Mouse (Mus musculus) forebrain, embryonic 13.5 days (tissue): Measurements from ENCODE around the gene Rarres2. TPM values are rescaled to one million over a fixed set of nuclear protein-coding genes. Genes with fewer than 3 reads are reported as not detected.

Experiments used
- ATAC-seq: fragments of 200-750 bp; cut with Nextera tagmentation; 2 replicates; pipeline ENCODE4 v1.8.0; 2017
- H3K27ac ChIP-seq: fragments of 300-500 bp; sonication (generic); 2 replicates; pipeline ENCODE4 v1.5.1; 2015; ENCODE audit warnings: inconsistent platforms, mild to moderate bottlenecking, moderate library complexity
- H3K27me3 ChIP-seq: fragments of 300-500 bp; sonication (generic); 2 replicates; pipeline ENCODE4 v1.6.1; 2015; ENCODE audit warnings: mild to moderate bottlenecking, inconsistent platforms
- H3K36me3 ChIP-seq: fragments of 300-500 bp; sonication (generic); 2 replicates; pipeline ENCODE4 v1.6.1; 2015; ENCODE audit warnings: mild to moderate bottlenecking, inconsistent platforms; ENCODE audit not compliant: poor library complexity, severe bottlenecking
- H3K4me1 ChIP-seq: fragments of 300-500 bp; sonication (generic); 2 replicates; pipeline ENCODE4 v1.6.1; 2015; ENCODE audit warnings: inconsistent platforms
- H3K4me2 ChIP-seq: fragments of 300-500 bp; sonication (generic); 2 replicates; pipeline ENCODE4 v1.6.1; 2015; ENCODE audit warnings: inconsistent platforms, mild to moderate bottlenecking, moderate library complexity
- H3K4me3 ChIP-seq: fragments of 300-500 bp; sonication (generic); 2 replicates; pipeline ENCODE4 v1.5.1; 2015; ENCODE audit warnings: mild to moderate bottlenecking, inconsistent platforms
- H3K9ac ChIP-seq: fragments of 300-500 bp; sonication (generic); 2 replicates; pipeline ENCODE4 v1.6.1; 2015; ENCODE audit warnings: mild to moderate bottlenecking, inconsistent platforms
- H3K9me3 ChIP-seq: fragments of 300-500 bp; sonication (generic); replicated peaks from 2 replicates; pipeline ENCODE4 v1.6.1; 2016; ENCODE audit warnings: inconsistent platforms
- whole genome bisulfite sequencing: fragments of 180-500 bp; shearing (Covaris S2); methylation state at CpG from one replicate; pipeline ENCODE4 v1.1.7; 2015; 5-methylcytosine and 5-hydroxymethylcytosine counted together
- polyA plus RNA-seq: library from polyadenylated mRNA; unstranded; fragments of >200 nt; fragmentation: Nextera tagmentation; extraction: Ambion mirVana; gene quantifications from 2 replicates; pipeline ENCODE4 v1.2.1, GENCODE M21; 2015

Gene Rarres2
- 1.8 and 2.5 TPM in 2 replicates for polyA plus RNA-seq

GRCm38 (mm10) chr6:48572572-48573061 is at the start of gene Rarres2:
Gene Rarres2 (minus strand): TSS chr6:48572789.
- Histone ChIP-seq H3K27ac (no peak within 1 kb of the TSS), H3K9me3 (no peaks in the 10 kb centered on the region)
- 39% methylated on average over 6 of the region's 6 CpGs for WGBS

DNA sequence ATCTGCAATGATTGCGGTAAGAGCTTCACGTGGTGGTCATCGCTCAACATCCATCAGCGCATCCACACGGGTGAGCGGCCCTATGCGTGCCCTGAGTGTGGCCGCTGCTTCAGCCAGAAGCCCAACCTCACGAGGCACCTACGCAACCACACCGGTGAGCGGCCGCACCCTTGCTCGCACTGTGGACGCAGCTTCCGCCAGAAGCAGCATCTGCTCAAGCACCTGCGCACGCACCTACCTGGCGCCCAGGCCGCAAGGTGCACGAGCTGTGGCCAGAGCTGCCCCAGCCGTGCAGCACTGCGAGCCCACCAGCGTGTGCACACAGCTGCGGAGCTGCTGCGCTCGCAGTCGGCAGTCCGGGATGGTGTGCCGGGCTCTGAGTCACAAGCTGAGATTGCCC is 47.4 kb upstream of the Rarres2 start:
- no peak overlapping the region for H3K4me2 ChIP-seq
- H3K4me1 ChIP-seq, result no peaks in the 10 kb centered on the region
- H3K36me3 ChIP-seq, result peaks cover 43% of the 10 kb centered on the region
- no peaks in the 10 kb centered on the region for H3K9me3 ChIP-seq
- H3K27ac ChIP-seq, result no peak overlapping the region
- H3K9ac ChIP-seq, result no peak overlapping the region
- no peak overlapping the region for H3K4me3 ChIP-seq
- WGBS, result 93% methylated on average over 30 of the region's 30 CpGs
- 0 out of 2 replicates have a peak, but pooled peaks cover under 1% of the 10 kb centered on the region for H3K27me3 ChIP-seq
- no peak for ATAC-seq

More at GRCm38 (mm10) chr6:48572572-48573061, at the start of gene Rarres2:
- no peak within 1 kb of the TSS for H3K4me3 ChIP-seq
- no peak within 1 kb of the TSS for H3K9ac ChIP-seq
- no peak for ATAC-seq
- no peak within 1 kb of the TSS for H3K4me2 ChIP-seq
- H3K27me3 ChIP-seq, result no peaks in the 10 kb centered on the region
- H3K4me1 ChIP-seq, result peaks cover 4% of the 10 kb centered on the region
- H3K36me3 ChIP-seq, result peaks cover 7% of the 10 kb centered on the region; the same call in 1 of the 2 replicates

GRCm38 (mm10) chr6:48614756-48615155 is 42.2 kb upstream of the Rarres2 start:
- no peak overlapping the region for H3K4me3 ChIP-seq
- H3K9me3 ChIP-seq, result no peaks in the 10 kb centered on the region
- no peak for ATAC-seq
- peaks cover 42% of the 10 kb centered on the region for H3K36me3 ChIP-seq
- WGBS, result 94% methylated on average over 5 of the region's 5 CpGs
- H3K9ac ChIP-seq, result no peak overlapping the region
- no peak overlapping the region for H3K4me2 ChIP-seq
- no peaks in the 10 kb centered on the region for H3K27me3 ChIP-seq
- H3K27ac ChIP-seq, result no peak overlapping the region
- no peaks in the 10 kb centered on the region for H3K4me1 ChIP-seq

GRCm38 (mm10) chr6:48613464-48613863 is 40.9 kb upstream of the Rarres2 start:
- WGBS, result 86% methylated on average over 4 of the region's 4 CpGs

DNA sequence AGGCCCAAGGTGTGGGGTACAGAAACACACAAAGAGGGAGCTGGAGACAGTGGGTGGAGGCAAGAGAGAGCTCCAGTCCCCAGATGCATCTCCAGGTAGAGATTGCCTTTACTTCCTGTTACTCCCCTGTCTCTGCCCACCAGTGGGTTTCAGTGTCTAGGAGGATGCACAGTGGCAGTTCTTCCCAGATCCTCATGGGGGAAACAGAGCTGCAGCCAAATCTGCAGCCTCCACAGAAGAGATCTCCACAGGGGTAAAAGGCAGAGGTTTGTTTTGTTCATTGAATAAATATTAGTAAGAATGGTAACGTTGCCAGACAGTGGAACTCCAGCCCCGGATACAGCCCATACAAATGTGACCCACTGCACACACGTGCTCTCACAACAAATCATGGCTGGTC is 38.1 kb upstream of the Rarres2 start:
- Histone ChIP-seq H3K4me1 (peaks cover 4% of the 10 kb centered on the region; the same call in 1 of the 2 replicates), H3K27ac (no peak overlapping the region), H3K4me3 (no peak overlapping the region), H3K4me2 (no peak overlapping the region), H3K36me3 (peaks cover 24% of the 10 kb centered on the region), H3K9me3 (no peaks in the 10 kb centered on the region), H3K9ac (no peak overlapping the region), H3K27me3 (no peaks in the 10 kb centered on the region)
- 93% methylated on average over 3 of the region's 3 CpGs for WGBS
- no peak for ATAC-seq

More at GRCm38 (mm10) chr6:48613464-48613863, 40.9 kb upstream of the Rarres2 start:
- no peak for ATAC-seq
- Histone ChIP-seq H3K9me3 (no peaks in the 10 kb centered on the region), H3K4me3 (no peak overlapping the region), H3K27ac (no peak overlapping the region), H3K4me1 (peaks cover 4% of the 10 kb centered on the region; the same call in 1 of the 2 replicates), H3K27me3 (no peaks in the 10 kb centered on the region), H3K4me2 (no peak overlapping the region), H3K9ac (no peak overlapping the region), H3K36me3 (peaks cover 32% of the 10 kb centered on the region)

DNA sequence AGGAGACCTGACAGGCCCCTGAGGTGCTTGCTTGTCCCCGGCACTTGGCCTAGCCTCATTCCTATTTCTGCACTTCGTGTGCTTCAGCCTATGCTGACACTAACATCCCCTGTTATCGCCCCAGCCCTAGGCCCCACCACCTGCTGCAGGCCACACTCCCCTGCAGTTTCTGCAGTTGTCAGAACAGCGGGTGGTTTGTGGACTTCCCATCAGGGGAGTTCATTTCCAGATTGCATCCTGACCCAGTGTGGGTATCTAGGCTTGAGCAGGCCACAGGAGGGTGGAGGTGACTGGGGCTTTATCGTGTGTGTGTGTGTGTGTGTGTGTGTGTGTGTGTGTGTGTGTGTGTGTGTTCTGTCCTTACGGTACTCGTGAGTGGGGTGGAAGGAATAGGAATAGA is 36.9 kb upstream of the Rarres2 start:
- Histone ChIP-seq H3K27me3 (no peaks in the 10 kb centered on the region), H3K4me3 (no peak overlapping the region), H3K9me3 (no peaks in the 10 kb centered on the region), H3K36me3 (peaks cover 20% of the 10 kb centered on the region), H3K27ac (no peak overlapping the region), H3K4me1 (peaks cover 4% of the 10 kb centered on the region; the same call in 1 of the 2 replicates), H3K9ac (no peak overlapping the region), H3K4me2 (no peak overlapping the region)
- 65% methylated on average over 6 of the region's 7 CpGs for WGBS
- no peak for ATAC-seq

GRCm38 (mm10) chr6:48608124-48608523 is 35.5 kb upstream of the Rarres2 start:
- Histone ChIP-seq H3K27me3 (no peaks in the 10 kb centered on the region), H3K36me3 (peaks cover 7% of the 10 kb centered on the region), H3K4me2 (no peak overlapping the region), H3K4me3 (no peak overlapping the region), H3K27ac (no peak overlapping the region), H3K4me1 (peaks cover 4% of the 10 kb centered on the region; the same call in 1 of the 2 replicates), H3K9ac (no peak overlapping the region), H3K9me3 (no peaks in the 10 kb centered on the region)
- 61% methylated on average over 2 of the region's 2 CpGs for WGBS
- no peak for ATAC-seq

DNA sequence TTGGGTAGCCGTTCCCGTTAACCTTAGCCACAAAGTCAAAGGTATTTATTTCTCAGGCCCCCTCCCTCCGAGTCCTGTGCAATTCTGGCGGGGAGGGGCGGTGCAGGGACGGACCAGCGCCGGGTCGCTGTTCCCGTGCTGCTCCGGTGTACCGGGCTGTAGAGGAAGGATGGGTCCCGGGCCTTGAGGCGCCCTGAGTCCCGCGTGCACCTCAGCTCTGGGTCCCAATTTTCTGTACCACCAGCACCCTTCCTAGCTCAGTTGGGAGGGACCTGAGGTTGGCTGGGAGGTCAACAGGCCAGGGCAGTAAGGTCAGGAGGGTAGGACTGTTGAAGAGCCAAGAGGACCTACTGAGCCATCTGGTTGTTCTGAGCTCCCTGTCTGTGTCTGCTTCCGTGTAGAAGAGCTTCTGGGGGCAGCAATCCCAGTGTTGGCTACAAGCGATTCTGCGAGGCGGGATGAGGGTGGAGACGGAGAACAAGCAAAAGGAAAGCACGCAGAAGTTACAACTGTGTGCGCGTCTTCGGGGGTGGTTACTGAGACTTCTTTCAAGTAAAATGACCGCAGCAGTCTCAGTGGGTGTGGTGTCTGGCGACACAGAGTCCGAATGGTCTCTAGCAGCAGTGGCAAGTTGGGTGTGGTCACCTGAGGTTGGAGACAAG is 29.6 kb upstream of the Rarres2 start:
- peak overlapping the region; percentile 89 for H3K4me2 ChIP-seq
- H3K36me3 ChIP-seq, result peaks cover 29% of the 10 kb centered on the region
- peak overlapping the region; percentile 83 for H3K27ac ChIP-seq
- peaks cover 15% of the 10 kb centered on the region for H3K4me1 ChIP-seq
- peak overlapping the region; percentile 77 for H3K4me3 ChIP-seq
- no peaks in the 10 kb centered on the region for H3K27me3 ChIP-seq
- peak overlapping the region; percentile 89 for H3K9ac ChIP-seq
- 2% methylated on average over 28 of the region's 28 CpGs for WGBS
- peaks cover 10% of the 10 kb centered on the region for H3K9me3 ChIP-seq
- peak; percentile 84 for ATAC-seq

DNA sequence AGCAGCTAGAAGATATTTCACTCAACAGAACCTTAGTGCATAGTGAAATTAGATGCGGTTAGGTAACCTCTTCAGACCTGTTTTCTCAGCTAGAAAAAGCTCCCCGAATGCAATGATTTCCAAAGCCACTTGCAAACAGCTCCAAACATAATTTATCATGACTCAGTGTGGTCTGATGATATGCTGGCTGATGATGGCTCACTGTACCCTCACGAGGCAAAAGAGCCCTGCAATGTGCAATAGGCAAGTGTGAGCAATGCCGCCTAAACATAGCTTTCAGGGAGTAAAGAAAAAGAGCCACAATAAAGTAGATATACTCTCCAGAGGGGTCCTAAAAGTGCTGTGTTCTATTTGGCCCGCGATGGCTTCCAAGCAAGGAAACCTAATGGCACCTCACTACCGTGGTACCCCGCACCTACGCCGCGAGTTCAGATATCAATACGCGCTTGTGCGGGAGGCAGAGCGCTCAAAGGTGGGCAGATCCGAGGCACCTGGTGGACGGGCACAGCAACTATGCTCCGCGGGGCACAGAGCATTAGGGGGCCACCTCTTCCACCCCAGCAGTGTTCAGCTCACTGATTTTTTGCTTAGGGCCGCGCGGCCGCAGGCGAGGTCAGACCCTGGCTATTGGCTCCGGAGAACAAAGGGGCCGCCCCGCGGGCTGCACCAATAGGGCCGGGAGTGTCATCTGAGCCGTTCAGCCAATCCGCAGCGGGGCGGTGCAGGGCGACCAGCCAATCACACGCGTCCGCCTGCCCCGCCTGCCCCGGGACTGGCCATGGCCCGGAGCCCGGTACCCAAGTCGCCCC is 28.9 kb upstream of the Rarres2 start, which contains the start of gene Zfp775:
Zfp775 (plus strand) TSS at position 793 of the 809 bp plus-strand sequence.
- peak; percentile 99 for ATAC-seq
- peak within 1 kb of the TSS; percentile 89 for H3K9ac ChIP-seq

DNA sequence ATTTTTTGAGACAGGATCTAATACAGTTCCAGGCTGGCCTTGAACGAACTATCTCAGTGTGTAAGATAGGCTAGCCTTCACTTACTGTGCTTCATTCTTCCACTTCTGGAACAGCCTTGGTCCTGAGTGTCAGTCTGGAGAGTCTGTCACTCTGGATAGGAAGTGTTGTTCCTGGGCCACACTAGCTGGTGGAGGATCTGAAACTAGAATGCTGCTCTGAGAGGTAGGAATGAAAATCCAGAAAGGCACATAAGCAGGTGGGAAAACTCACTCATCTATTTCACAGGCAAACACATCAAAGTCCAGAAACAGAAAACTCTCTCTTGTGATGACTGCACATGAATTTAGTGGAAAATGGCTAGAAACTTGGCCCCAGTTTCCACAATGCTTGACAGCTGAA is 28.0 kb upstream of the Rarres2 start:
- H3K9me3 ChIP-seq, result peaks cover 25% of the 10 kb centered on the region
- H3K4me3 ChIP-seq, result no peak overlapping the region
- ATAC-seq, result no peak
- no peak overlapping the region for H3K4me2 ChIP-seq
- H3K27ac ChIP-seq, result peak overlapping the region; percentile 83; the same call in 1 of the 2 replicates
- H3K36me3 ChIP-seq, result peaks cover 46% of the 10 kb centered on the region
- H3K4me1 ChIP-seq, result peaks cover 15% of the 10 kb centered on the region
- peak overlapping the region; percentile 89; the same call in 1 of the 2 replicates for H3K9ac ChIP-seq
- WGBS, result 94% methylated on average over 1 of the region's 1 CpGs
- no peaks in the 10 kb centered on the region for H3K27me3 ChIP-seq

More for the DNA sequence above, 28.9 kb upstream of the Rarres2 start, which contains the start of gene Zfp775:
- Histone ChIP-seq H3K4me2 (peak within 1 kb of the TSS; percentile 89), H3K36me3 (peaks cover 37% of the 10 kb centered on the region), H3K4me3 (peak within 1 kb of the TSS; percentile 77), H3K27ac (peak within 1 kb of the TSS; percentile 83), H3K27me3 (no peaks in the 10 kb centered on the region), H3K4me1 (peaks cover 15% of the 10 kb centered on the region), H3K9me3 (peaks cover 18% of the 10 kb centered on the region)
- WGBS, result 5% methylated on average over 41 of the region's 42 CpGs

- Histone ChIP-seq H3K4me2 (no peak overlapping the region), H3K9ac (no peak overlapping the region), H3K9me3 (peaks cover 25% of the 10 kb centered on the region), H3K4me3 (no peak overlapping the region), H3K4me1 (peaks cover 25% of the 10 kb centered on the region), H3K36me3 (peaks cover 51% of the 10 kb centered on the region), H3K27me3 (no peaks in the 10 kb centered on the region), H3K27ac (no peak overlapping the region)
- ATAC-seq, result no peak
- WGBS, result 96% methylated on average over 27 of the region's 27 CpGs
Observed at GRCm38 (mm10) chr6:48597233-48597625, 24.6 kb upstream of the Rarres2 start.
